Mouse (Mus musculus) ES-Bruce4 (cell line): ENCODE measurements around the gene Gm17334.

ENCODE experiments used
- CTCF ChIP-seq: IDR thresholded peaks from one replicate; pipeline ENCODE4 v1.8.1; 2011; ENCODE audit warnings: low read depth, low read length
- EP300 ChIP-seq: IDR thresholded peaks from 2 replicates; pipeline ENCODE4 v1.6.1; 2011; ENCODE audit warnings: low read depth, low read length; ENCODE audit not compliant: insufficient read depth
- POLR2A ChIP-seq: IDR thresholded peaks from one replicate; pipeline ENCODE4 v1.8.1; 2011; ENCODE audit warnings: low read length; ENCODE audit not compliant: insufficient read depth

GRCm38 (mm10) chr11:53781964-53782363 is 9.0 kb upstream of the Gm17334 start:
- TF ChIP-seq CTCF (no peak), POLR2A (no peak), EP300 (no peak)
